Mouse (Mus musculus): ENCODE measurements at regions not wholly inside any gene's neighbourhood (a gene's known extent, or its start where the extent isn't known, plus 50 kb on each side); places are given as distances from the start of the nearest gene placed in this dataset.
A peak's percentile ranks its signal among the peaks of the same experiment; 100 is the strongest.
"Not testable (repeated sequence)": the region's sequence is repeated elsewhere in the genome, so short reads cannot be mapped to it uniquely, and the experiment has no call there.

- DNase-seq = no peak
Measured at GRCm38 (mm10) chr12:29049801-29050200, 298.2 kb downstream of the Eipr1 start.

DNA sequence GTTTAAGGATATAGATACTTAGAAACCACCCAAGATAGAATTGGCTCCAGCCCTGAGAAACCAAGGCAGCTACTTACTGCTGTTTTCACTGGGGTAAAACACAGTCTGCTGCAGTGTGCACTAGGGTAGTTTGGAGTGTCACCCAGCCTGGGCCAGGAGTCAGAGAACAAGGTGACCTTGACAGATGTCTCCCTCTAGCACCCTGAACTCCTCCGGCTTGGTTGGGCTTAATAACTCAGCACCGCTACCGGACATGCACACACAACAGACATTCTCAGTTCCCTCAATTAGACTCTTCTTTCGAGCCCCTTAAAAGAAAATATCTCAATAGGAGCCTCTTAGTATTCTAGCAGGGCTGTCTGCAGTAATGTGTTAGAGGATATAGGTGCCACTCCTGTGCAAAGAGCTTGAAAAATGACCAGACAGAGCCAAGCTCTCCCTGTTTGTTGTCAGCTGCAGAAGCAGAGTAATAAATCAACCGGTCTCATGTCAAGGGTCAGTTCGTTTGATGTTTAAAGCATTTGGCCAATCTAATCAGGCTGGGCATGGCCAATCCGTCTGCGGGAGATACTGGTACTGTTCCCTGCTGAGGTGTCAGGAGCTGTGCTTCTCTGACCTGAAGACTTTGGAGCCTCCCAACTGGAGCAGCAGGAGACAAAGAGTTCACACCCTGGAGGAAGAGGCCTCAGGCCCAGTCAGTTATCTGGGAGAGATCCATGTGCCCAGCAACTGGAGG, 299.1 kb downstream of the Eipr1 start:
- DNase-seq = peak in 1 of 2 experiments; percentile 18

DNA sequence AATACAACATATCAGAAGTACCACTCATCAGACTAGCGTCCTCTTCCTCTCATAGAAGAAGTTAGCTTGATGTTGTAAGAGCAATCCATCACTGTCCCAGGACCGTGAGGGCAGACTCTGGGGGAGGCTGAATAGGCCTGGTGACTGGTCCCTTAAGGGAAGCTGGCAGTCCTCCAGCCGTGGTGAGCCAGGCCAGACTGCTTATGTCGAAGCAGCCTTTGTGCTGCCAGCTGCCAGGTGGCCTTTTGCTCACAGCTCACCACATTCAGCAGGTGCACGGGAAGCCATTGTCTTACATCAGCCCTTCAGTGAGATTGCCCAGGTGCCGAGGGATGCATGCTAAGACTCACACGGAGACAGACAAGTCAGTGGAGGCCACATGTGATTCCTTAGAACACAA, 302.8 kb downstream of the Eipr1 start:
- DNase-seq = peak; percentile 59 to 63

DNA sequence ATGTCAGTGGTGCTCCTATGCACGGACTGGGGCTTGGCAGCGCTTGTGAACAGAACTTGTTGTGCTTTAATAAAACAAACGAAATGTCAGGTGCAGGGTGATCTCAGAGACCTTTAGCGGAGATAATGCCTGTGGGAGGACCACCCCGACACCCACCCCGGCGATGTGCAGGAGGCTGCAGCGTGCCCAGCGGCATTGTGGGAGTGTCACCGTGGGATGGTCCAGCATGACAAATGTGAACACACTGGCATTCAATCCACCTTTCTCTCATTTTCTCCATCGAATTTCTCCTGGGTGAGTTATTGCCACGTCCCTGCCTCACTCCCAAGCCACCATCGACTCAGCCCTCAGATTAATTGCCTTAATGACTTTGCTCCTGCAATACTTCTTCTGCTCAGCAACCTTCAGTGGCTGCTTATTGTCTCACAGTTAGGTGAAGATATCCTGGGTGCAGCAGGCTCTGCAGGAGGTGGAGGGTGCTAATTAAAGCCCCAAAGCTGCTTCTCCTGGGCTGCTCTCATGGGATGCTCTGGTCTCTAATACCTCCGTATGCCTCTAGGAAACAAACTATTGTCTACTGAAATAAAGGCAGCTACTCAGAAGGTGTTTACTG, 310.5 kb downstream of the Eipr1 start:
- no peak for DNase-seq

DNA sequence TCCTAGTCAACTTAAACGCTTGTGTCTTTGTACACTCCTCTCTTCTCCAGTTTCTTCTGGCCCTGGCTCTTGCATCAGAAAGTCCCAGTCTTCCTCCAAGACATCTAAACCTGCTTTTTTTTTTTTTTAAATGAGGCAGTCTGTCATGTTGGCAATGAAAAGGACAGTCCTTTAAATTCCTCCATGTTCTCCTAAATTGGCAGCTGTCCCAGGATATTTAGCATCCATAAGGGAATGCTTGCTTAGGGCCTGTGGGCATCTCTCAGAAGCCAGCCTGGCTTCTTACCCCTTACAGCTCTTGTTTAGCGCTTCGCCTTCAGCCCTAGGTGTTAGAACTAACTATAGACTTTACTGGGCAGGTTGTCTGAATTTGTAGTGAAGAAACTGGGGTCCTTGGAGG, 311.2 kb downstream of the Eipr1 start:
- no peak for DNase-seq

- peak; percentile 56 to 72 for DNase-seq
Measured at GRCm38 (mm10) chr12:29068180-29068579, 316.6 kb downstream of the Eipr1 start.

DNA sequence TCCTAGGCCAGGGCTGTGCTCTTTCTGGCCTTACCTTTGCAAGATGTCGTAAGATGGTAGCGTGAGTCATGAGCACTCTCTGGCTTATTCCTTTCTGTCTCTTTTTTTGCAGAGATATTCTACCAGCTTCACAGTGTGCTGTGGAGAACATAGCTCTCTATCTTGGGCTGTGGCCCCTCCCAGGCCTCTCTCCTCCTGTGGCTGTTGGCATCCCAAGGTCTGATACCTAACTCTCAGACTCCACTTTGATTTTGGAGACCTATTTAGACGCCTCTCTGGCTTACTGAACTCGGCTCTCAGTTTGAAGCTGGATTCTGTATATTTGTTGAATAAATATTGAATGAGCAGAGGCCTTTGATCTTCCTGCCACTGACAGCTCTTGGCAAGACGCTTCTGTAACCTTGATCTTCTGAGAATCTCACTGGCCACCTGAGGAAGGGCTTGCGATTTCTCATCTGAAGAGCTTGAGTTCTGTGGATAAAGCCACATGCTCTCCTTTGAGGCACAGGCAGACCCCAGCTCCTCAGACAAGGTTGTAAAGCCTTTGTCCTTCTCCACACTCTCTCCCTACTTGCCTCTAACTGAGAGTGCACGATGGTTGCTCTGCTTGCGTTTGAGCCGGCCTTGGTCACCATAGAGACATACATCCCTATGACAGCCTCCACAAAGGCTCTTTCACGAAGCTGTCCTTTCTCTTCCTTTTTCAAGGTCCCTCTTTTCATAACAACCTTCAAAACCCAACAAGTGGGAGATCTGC, 323.7 kb downstream of the Eipr1 start:
- no peak for DNase-seq

GRCm38 (mm10) chr12:29076606-29077005, 325.0 kb downstream of the Eipr1 start:
- DNase-seq = no peak

DNA sequence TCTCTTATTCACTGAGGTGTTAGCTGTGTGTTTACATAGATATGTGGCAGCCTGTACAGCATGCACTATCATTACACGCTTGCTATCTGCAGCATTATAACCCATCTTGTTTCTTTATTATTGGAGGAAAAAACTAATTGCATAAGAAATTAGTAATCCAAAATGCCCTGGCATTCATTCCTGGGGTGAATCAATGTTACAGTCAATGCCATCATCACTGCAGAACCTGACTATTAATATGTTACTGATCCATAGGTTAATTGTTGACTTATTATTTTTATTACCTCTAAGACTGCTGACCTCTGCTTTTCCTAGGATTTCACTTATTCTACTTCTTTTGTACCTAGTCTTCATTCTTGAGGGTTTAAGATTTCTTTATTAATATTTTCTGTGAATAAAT, 327.4 kb downstream of the Eipr1 start:
- no peak for DNase-seq

GRCm38 (mm10) chr12:29083426-29084221, 332.0 kb downstream of the Eipr1 start:
- DNase-seq = peak; percentile 14 to 37

DNA sequence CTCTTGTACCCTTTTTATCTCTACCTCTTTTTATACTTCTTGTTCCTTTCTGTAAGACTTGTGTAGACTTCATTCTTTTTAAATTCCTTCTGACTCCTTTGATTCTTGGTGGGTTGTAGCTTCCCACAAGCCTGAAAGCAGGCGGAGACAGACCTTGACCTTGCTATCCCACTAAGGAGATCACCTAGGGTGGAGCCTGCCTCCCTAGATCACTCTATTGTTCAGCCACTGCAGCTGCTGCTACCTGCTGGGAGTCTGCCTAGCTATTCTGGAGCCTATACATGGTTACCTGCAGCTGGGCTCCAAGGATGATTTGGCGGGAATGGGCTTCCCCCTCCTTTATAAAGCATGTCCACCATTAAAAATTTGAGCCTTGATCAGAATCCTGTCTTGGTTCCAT, 335.6 kb downstream of the Eipr1 start:
- not testable (repeated sequence) for DNase-seq

- peak; percentile 58 for DNase-seq
Measured at GRCm38 (mm10) chr12:29089634-29090033, 338.0 kb downstream of the Eipr1 start.

GRCm38 (mm10) chr12:29090451-29090850, 338.8 kb downstream of the Eipr1 start:
- DNase-seq = no peak

GRCm38 (mm10) chr12:29095406-29096032, 343.9 kb downstream of the Eipr1 start:
- DNase-seq = no peak

GRCm38 (mm10) chr12:29096033-29096913, 344.7 kb downstream of the Eipr1 start:
- DNase-seq = peak; percentile 69 to 79

- no peak for DNase-seq
Measured at GRCm38 (mm10) chr12:29100042-29100570, 348.5 kb downstream of the Eipr1 start.

DNA sequence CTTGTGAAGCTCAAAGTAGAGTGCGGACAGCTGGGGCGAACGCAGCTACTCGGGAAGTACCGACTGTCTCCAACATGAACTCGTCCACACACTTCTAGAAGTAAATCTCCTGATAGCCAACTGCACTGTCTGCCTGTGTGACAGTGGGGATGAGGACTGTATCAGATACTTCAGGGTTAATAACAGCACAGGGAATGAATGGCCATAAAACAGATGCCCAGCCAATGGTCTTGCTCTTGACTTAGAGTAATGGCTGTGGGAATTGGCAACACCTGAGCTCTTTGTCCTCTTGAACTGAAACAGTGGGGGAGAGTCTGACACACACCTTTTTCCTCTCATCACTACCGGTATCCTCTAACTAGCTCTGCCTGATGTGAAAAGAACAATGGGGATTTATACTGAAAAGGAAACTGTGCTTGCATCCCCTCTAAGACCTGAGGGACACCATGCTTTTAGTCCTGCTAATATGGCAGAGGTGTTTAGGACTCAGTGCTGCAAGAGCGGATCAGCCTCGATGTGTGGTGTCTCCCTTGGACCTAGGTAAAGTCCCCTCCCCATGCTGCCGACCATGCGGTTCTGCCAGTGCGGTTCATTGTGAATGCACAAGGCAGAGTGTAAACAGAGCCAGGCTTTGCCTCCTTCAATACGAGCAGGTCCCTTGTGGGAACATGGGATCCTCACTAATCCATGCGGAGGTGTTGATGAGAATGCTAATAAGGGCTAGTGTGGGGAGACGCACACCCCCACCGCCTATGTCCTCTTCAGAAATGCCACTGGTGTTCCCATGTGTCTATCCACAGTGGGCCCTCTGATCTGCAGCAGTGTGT, 355.5 kb downstream of the Eipr1 start:
- no peak for DNase-seq

GRCm38 (mm10) chr12:29107720-29108051, 356.1 kb downstream of the Eipr1 start:
- no peak for DNase-seq

- no peak for DNase-seq
Measured at GRCm38 (mm10) chr12:29118336-29118735, 366.7 kb downstream of the Eipr1 start.

DNA sequence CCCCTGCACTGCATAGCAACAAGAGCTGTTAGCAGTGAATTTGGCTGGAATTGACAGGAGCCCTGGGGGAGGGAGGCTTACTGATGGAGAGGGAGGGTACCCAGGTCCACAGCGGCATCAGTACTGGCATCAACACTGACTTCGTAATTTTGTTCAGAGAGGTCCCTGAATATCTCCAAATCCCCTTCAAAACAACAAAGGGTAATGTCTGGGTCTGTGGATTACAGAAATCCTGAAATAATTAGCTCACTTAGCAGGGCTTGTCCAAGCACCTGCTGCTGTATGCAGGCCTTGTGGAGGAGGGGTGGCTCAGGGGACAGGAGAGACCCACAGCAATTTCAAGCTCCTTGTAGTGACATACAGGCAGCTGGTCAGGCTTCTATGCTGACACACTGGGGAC, 369.6 kb downstream of the Eipr1 start:
- DNase-seq = no peak
